Mouse (Mus musculus): Measurements from ENCODE around the gene Cd164l2. TPM values are rescaled to one million over a fixed set of nuclear protein-coding genes. Genes with fewer than 3 reads are reported as not detected.

Cd164l2 gene
- total and polyA plus RNA-seq, 2 experiments from 2014 or later: 6.2 to 9.6 TPM

DNA sequence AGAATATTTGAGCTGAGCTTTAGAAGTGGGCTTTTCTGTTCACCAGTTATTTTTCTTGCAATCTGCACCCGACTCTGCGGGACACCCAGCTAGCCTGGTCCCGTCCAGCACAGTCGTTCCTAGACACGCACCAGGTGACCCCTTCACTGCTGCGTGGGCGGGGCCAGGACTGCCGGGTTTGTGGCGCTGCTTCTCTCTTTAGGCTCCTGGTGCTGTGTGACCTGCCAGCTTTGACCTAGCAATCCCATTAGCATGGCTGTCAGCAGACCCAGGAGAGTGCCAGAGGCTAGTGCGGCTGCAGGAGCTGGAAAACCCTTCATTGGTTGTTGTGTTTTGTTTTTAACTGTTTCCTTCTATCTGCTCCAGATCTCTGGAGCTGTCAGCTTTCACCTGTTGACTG, 22.5 kb upstream of the Cd164l2 start:
- no peak overlapping the region for H3K4me2 ChIP-seq (ENCODE audit: low read depth, low read length)
- no peak overlapping the region for H3K9ac ChIP-seq (replicated peaks; ENCODE audit: low read length)
- DNase-seq (ENCODE audit: low spot score): no peak
- H3K4me1 ChIP-seq (ENCODE audit: insufficient read depth, low read length): no peaks in the 10 kb centered on the region
- ATAC-seq: no peak
- H3K4me3 ChIP-seq (ENCODE audit: low read length): no peak overlapping the region
- no peak for TF ChIP-seq CTCF (IDR thresholded peaks at IDR 0.05; ENCODE audit: low read depth)
- WGBS: 57% methylated on average over 10 of the region's 10 CpGs
- peaks cover 45% of the 10 kb centered on the region for H3K36me3 ChIP-seq (ENCODE audit: insufficient read depth, low read length)
- no peak overlapping the region for H3K27ac ChIP-seq
- no peaks in the 10 kb centered on the region for H3K27me3 ChIP-seq (ENCODE audit: insufficient read depth, low read length)
- H3K9me3 ChIP-seq (ENCODE audit: low read length): no peaks in the 10 kb centered on the region

DNA sequence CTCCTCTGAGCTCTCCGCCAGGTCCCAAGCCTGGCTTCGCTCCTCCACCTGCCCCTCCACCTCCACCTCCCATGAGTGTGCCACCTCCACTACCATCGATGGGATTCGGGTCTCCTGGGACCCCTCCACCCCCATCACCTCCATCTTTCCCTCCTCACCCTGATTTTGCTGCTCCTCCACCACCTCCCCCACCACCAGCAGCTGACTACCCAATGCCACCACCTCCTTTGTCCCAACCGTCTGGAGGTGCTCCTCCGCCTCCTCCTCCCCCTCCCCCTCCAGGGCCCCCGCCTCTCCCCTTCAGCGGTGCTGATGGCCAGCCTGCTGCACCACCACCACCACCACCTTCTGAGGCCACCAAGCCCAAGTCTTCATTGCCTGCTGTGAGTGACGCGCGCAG, 17.4 kb upstream of the Cd164l2 start:
- WGBS: 85% methylated on average over 11 of the region's 11 CpGs
- ATAC-seq: no peak
- peaks cover 50% of the 10 kb centered on the region for H3K36me3 ChIP-seq (ENCODE audit: insufficient read depth, low read length)

DNA sequence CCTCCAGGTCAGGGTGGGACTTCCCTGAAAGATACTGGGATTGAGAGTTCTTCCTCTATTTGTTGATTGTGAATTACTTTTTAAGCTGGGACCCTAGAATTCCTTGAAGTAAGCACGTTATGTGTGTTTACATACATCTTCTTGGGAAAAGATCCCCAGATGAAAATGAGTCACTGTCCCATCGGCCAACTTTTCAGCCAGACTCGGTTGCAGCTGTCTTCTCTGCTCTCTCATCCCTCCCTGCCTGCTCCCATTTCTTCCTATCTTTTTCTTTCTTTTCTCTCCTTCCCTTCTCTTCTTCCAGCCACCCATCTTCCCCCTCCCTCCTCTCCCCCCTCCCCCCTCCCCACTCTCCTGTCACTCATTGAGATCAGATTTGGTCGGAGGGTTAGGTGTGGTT, 16.9 kb upstream of the Cd164l2 start:
- Histone ChIP-seq H3K27me3 (ENCODE audit: insufficient read depth, low read length) (no peaks in the 10 kb centered on the region), H3K4me2 (ENCODE audit: low read depth, low read length) (no peak overlapping the region), H3K9me3 (ENCODE audit: low read length) (no peaks in the 10 kb centered on the region), H3K4me3 (ENCODE audit: low read length) (no peak overlapping the region), H3K4me1 (ENCODE audit: insufficient read depth, low read length) (peaks cover 31% of the 10 kb centered on the region), H3K9ac (replicated peaks; ENCODE audit: low read length) (no peak overlapping the region), H3K36me3 (ENCODE audit: insufficient read depth, low read length) (peaks cover 46% of the 10 kb centered on the region), H3K27ac (no peak overlapping the region)
- DNase-seq (ENCODE audit: low spot score) (no peak), ATAC-seq (no peak)
- no peak for TF ChIP-seq CTCF (IDR thresholded peaks at IDR 0.05; ENCODE audit: low read depth)
- WGBS: 78% methylated on average over 4 of the region's 4 CpGs

More for the DNA sequence above, 17.4 kb upstream of the Cd164l2 start:
- peaks cover 29% of the 10 kb centered on the region for H3K4me1 ChIP-seq (ENCODE audit: insufficient read depth, low read length)
- H3K4me2 ChIP-seq (ENCODE audit: low read depth, low read length): no peak overlapping the region
- H3K9me3 ChIP-seq (ENCODE audit: low read length): no peaks in the 10 kb centered on the region
- H3K27ac ChIP-seq: no peak overlapping the region
- no peak overlapping the region for H3K9ac ChIP-seq (replicated peaks; ENCODE audit: low read length)
- no peak for DNase-seq (ENCODE audit: low spot score)
- no peak for TF ChIP-seq CTCF (IDR thresholded peaks at IDR 0.05; ENCODE audit: low read depth)
- no peak overlapping the region for H3K4me3 ChIP-seq (ENCODE audit: low read length)
- no peaks in the 10 kb centered on the region for H3K27me3 ChIP-seq (ENCODE audit: insufficient read depth, low read length)

DNA sequence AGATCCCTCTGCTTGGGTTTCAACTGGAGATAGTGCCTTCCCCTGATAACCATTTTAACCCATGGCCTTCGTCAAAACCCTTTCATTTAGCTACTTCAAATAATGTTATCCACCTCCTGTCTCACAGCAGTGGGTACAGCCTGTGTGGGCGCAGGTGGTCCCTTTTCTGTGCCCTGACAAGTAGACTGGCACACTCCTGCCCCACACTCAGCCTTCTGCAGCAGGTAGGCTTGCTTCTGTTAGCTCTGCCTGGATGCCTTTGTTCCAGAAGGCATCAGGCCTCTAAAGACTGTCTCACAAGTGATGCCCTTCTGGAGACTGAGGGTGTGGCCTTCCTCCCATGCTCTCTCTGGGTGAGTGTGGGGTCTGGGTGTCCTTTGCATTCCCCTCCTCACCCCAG, 15.8 kb upstream of the Cd164l2 start:
- WGBS: 88% methylated on average over 2 of the region's 2 CpGs
- peaks cover 42% of the 10 kb centered on the region for H3K4me1 ChIP-seq (ENCODE audit: insufficient read depth, low read length)
- H3K9ac ChIP-seq (replicated peaks; ENCODE audit: low read length): no peak overlapping the region
- ATAC-seq: no peak
- no peaks in the 10 kb centered on the region for H3K9me3 ChIP-seq (ENCODE audit: low read length)
- H3K4me2 ChIP-seq (ENCODE audit: low read depth, low read length): no peak overlapping the region
- DNase-seq (ENCODE audit: low spot score): no peak
- no peaks in the 10 kb centered on the region for H3K27me3 ChIP-seq (ENCODE audit: insufficient read depth, low read length)
- TF ChIP-seq CTCF (IDR thresholded peaks at IDR 0.05; ENCODE audit: low read depth): no peak
- H3K36me3 ChIP-seq (ENCODE audit: insufficient read depth, low read length): peaks cover 36% of the 10 kb centered on the region
- H3K27ac ChIP-seq: peak overlapping the region; percentile 83; the same call in 1 of the 2 replicates
- no peak overlapping the region for H3K4me3 ChIP-seq (ENCODE audit: low read length)

DNA sequence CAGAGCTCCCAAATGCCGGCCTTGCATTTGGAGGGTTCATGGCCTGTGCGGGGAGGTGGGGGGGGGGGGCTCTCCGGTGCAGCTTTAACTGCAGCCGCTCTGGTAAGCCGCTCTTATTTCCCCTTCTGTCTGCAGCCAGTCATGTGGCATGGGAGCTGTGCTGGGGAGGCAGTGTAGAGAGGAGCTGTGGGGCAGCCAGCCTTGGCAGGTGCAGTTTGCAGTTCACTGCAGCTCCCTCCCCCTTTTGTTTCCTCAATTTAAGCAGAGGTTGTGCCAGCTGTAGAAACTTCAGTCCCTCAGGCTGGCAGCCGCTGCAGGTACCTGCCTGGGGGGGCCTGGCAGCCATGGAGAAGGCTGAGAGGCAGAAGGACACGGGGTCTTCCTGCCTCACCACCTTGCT, 15.1 kb upstream of the Cd164l2 start:
- Histone ChIP-seq H3K4me2 (ENCODE audit: low read depth, low read length) (no peak overlapping the region), H3K9ac (replicated peaks; ENCODE audit: low read length) (no peak overlapping the region), H3K36me3 (ENCODE audit: insufficient read depth, low read length) (peaks cover 29% of the 10 kb centered on the region; the same call in 1 of the 2 replicates), H3K9me3 (ENCODE audit: low read length) (no peaks in the 10 kb centered on the region), H3K4me3 (ENCODE audit: low read length) (no peak overlapping the region), H3K27ac (peak overlapping the region; percentile 83), H3K27me3 (ENCODE audit: insufficient read depth, low read length) (no peaks in the 10 kb centered on the region), H3K4me1 (ENCODE audit: insufficient read depth, low read length) (peaks cover 44% of the 10 kb centered on the region)
- DNase-seq (ENCODE audit: low spot score) (peak; percentile 54), ATAC-seq (0 out of 2 replicates have a peak, but pooled peaks have one; percentile 30)
- WGBS: 18% methylated on average over 7 of the region's 7 CpGs
- no peak for TF ChIP-seq CTCF (IDR thresholded peaks at IDR 0.05; ENCODE audit: low read depth)

DNA sequence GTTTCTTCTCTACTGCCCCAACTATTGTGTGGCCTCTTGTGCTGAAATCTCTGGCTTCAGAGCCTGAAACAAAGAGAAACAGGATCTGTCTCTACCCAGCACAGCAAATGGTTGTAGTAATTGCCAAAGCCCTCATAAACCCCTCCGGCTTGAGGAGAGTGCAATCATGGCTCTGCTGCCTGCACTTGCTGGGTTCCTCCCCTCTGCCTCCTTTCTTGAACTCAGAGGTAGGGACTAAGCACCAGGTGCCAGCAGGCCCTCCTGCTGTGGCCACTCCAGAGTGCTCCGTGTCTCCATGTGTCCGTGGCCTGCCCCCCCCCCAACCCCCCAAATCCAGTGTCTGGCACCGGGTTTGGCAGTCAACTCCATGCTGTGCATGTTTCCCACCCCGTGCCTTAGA, 14.6 kb upstream of the Cd164l2 start:
- ATAC-seq: no peak
- 4% methylated on average over 5 of the region's 5 CpGs for WGBS
- H3K4me1 ChIP-seq (ENCODE audit: insufficient read depth, low read length): peaks cover 44% of the 10 kb centered on the region
- no peak overlapping the region for H3K4me3 ChIP-seq (ENCODE audit: low read length)
- peak; percentile 46 for DNase-seq (ENCODE audit: low spot score)
- H3K4me2 ChIP-seq (ENCODE audit: low read depth, low read length): no peak overlapping the region
- H3K36me3 ChIP-seq (ENCODE audit: insufficient read depth, low read length): peaks cover 25% of the 10 kb centered on the region; the same call in 1 of the 2 replicates
- no peaks in the 10 kb centered on the region for H3K27me3 ChIP-seq (ENCODE audit: insufficient read depth, low read length)
- no peak overlapping the region for H3K9ac ChIP-seq (replicated peaks; ENCODE audit: low read length)
- H3K9me3 ChIP-seq (ENCODE audit: low read length): no peaks in the 10 kb centered on the region
- peak overlapping the region; percentile 83 for H3K27ac ChIP-seq
- no peak for TF ChIP-seq CTCF (IDR thresholded peaks at IDR 0.05; ENCODE audit: low read depth)

DNA sequence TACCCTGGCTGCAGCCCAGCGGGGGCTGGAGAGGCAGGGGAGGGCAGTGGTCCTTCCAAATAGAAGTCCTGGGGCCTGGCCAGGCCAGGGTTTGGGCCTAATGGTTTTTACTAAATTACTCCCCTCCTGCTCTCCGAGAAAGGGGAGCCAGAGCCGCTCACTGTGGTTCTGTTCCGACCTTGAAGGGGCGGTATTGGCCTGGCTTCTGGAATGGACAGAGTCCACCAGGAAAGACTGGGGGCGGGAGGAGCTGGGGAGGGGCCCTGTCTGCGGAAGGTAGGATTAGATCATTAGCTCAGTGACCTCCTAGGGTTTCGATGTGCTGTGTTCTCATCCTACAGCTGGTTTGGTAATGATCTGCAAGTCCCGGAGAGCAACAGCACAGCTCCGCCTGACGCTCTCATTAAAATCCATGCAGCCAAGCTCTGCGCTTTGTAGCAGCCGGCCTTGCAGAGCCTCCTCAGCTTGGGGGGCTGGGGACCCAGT, 14.1 kb upstream of the Cd164l2 start:
- Histone ChIP-seq H3K27ac (peak overlapping the region; percentile 83), H3K27me3 (ENCODE audit: insufficient read depth, low read length) (no peaks in the 10 kb centered on the region), H3K9ac (replicated peaks; ENCODE audit: low read length) (no peak overlapping the region), H3K4me2 (ENCODE audit: low read depth, low read length) (no peak overlapping the region), H3K4me3 (ENCODE audit: low read length) (no peak overlapping the region), H3K9me3 (ENCODE audit: low read length) (no peaks in the 10 kb centered on the region), H3K4me1 (ENCODE audit: insufficient read depth, low read length) (peaks cover 44% of the 10 kb centered on the region), H3K36me3 (ENCODE audit: insufficient read depth, low read length) (peaks cover 20% of the 10 kb centered on the region; the same call in 1 of the 2 replicates)
- peak; percentile 39; the same call in 1 of the 2 replicates for ATAC-seq
- WGBS: 17% methylated on average over 13 of the region's 13 CpGs
- DNase-seq (ENCODE audit: low spot score): peak; percentile 49
- no peak for TF ChIP-seq CTCF (IDR thresholded peaks at IDR 0.05; ENCODE audit: low read depth)
